Mouse (Mus musculus) heart, postnatal 4 days (tissue): ENCODE data around the gene Cntd1. TPM values are rescaled to one million over a fixed set of nuclear protein-coding genes. Genes with fewer than 3 reads are reported as not detected.

ENCODE experiments used
- DNase-seq: peaks from one replicate; pipeline ENCODE4 v3.0.0; 2021
- total RNA-seq, 2 experiments: library from RNA; stranded (reverse); gene quantifications; 2 replicates each; pipeline ENCODE4 v1.2.3; 2021

Cntd1 gene
- total RNA-seq, 2 experiments from 2014 or later: 0.41 to 0.47 TPM

DNA sequence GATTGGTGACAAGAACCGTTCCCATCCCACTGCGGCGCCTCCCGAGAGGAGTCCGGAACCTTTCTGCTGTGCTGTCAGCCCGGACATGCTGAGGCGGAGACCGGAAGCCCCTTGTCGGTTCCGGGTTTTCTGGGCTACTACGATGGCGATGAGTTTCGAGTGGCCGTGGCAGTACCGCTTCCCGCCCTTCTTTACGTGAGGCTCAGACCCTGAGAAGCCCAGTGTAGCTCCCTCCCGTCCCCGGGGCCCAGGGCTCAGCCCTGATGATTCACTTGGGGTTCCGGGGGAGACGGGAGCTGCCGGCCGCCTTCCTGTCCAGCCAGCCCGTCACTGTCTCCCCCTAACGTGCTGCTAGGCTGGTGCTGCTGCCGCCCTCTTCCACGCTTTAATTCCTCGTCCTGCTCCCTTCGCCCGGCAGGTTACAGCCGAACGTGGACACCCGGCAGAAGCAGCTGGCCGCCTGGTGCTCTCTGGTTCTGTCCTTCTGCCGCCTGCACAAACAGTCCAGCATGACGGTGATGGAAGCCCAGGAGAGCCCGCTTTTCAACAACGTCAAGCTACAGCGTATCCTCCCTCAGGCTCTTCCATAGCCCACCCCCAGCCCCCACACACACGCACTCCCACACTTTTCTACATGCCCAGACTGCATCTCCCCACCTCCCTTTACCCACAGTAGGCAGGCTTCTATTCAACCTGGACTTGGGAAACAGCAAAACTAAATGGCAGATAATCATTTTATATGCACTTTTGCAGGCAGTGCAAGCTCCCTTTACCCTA lies 25.0 kb upstream of the Cntd1 start, which contains the start of gene Vps25:
Gene Vps25 (plus strand): TSS at position 95 of the 777 bp plus-strand sequence.
- peak; percentile 88 for DNase-seq

DNA sequence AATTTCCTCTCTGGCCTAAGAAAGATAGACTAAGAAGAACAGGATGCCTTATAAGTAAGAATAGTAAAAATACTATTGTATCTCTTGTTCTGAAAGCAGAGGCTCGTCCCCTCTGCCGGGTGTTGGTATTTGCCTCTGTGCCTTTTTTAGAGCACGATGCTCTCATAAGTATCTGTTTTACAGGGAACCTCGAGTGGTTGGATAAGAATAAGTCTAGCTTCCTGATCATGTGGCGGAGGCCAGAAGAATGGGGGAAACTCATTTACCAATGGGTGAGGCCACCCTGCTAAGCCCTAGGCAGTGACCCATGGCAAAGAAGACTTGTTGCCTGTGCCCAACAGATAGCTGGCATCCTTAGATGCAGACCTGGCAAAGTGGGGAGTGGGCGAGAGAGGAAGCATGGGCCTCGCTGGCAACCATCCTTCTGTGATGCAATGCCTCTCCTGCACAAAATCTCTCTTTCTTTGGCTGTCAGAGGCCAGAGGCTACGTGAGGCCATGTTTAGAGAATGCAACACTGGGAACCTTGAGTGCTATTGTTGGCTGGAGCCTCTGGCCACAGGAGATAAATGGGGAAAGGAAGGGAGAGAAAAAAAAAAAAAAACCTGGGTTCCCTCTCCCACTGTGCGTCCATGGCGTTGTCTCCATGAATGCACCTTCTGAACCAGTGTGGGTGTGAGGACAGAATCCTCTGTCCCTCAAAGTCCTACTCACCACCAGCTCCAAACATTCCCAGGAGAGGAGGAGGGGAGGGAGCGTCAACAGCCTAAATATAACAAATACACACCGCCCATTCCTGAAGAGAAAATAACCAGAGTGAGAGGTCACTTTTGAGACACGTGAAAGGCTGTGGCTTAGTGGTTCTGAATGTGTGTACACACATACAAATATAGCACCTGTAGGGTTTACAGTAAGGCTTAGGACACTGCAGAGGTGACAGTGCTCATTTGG lies 22.7 kb upstream of the Cntd1 start:
- peak; percentile 39 for DNase-seq

GRCm38 (mm10) chr11:101259261-101259712 lies 19.5 kb upstream of the Cntd1 start:
- DNase-seq: peak; percentile 70

DNA sequence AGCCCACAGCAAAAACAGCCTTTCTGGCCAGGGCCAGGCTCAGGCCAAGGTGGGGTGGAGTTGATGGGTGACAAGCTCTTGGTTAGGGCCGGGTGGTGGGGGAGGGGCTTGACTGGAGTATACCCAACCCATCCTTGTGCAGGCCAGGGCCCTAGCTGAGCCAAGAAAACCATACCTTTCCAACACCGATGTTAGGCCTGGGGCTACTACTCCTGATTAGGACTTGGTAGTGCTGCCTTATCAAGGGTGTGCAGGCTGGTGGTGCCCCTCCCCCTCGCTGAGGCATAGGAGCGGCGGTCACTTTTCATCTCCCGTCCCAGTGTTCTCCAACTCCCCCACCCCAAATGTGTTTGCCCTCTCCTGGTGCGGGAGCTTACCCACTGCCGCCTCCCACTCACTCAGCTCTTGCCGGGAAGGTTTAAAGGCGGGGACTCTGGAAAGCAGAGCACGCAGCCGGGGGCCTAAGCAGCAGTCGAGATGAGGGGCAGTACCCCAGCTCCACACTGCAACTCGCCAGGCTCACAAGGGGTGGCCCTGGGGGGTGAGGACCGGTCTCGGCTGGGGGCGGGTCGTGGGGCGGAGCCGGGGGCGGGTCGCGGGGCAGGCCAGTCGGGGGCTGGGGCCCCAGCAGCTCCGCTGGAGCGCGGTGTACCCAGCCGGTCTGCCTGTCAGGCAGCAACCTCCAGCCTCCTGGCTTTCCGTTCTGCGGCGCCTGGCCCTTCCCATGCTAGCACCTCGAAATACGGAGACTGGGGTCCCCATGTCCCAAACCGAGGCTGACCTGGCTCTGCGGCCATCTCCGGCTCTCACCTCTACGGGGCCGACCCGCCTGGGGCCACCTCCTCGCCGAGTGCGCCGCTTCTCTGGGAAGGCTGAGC lies 18.6 kb upstream of the Cntd1 start, which contains the start of gene Wnk4:
Gene Wnk4 (plus strand): TSS at position 620 of the 878 bp plus-strand sequence.
- DNase-seq: peak; percentile 75

GRCm38 (mm10) chr11:101260826-101261380 lies 17.9 kb upstream of the Cntd1 start:
- no peak for DNase-seq

GRCm38 (mm10) chr11:101262272-101262967 lies 16.4 kb upstream of the Cntd1 start:
- no peak for DNase-seq

GRCm38 (mm10) chr11:101263138-101263988 lies 15.4 kb upstream of the Cntd1 start:
- no peak for DNase-seq

GRCm38 (mm10) chr11:101263989-101264280 lies 14.9 kb upstream of the Cntd1 start:
- DNase-seq: no peak

DNA sequence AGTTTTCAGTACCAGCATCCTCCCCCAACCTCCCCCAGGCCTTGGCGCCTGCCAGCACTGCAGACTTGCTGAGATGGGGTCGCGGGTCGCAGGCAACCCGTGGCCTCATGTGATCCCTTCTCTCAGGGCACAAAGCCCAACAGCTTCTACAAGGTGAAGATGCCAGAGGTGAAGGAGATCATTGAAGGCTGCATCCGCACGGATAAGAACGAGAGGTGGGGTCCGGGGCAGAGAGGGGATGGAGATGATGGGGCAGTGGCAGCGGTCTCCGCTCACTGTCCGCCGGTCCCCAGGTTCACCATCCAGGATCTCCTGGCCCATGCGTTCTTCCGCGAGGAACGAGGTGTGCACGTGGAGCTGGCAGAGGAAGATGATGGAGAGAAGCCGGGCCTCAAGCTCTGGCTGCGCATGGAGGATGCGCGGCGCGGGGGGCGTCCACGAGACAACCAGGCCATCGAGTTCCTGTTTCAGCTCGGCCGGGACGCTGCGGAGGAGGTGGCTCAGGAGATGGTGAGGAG lies 13.8 kb upstream of the Cntd1 start:
- no peak for DNase-seq

DNA sequence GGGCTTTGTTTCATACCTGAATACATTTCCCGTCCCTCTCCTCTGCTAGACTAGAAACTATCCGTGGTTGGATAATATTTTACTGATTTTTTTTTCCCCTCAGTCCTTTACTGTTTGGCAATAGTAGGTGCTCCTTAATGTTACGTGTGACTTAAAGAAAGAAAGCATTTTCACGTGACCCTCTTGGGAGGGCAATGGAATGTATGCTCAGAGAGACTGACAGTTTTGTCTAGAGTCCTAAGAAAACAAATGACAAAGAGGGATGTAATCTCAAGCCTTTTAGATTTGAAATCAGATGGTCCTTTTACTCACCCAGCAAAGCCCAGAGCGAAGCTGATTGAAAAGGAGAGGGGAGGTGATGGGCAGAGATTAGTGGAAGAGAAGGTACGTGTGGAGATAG lies 12.9 kb upstream of the Cntd1 start:
- no peak for DNase-seq

GRCm38 (mm10) chr11:101269577-101270116 lies 9.2 kb upstream of the Cntd1 start:
- no peak for DNase-seq

GRCm38 (mm10) chr11:101272446-101272845 lies 6.4 kb upstream of the Cntd1 start:
- no peak for DNase-seq

DNA sequence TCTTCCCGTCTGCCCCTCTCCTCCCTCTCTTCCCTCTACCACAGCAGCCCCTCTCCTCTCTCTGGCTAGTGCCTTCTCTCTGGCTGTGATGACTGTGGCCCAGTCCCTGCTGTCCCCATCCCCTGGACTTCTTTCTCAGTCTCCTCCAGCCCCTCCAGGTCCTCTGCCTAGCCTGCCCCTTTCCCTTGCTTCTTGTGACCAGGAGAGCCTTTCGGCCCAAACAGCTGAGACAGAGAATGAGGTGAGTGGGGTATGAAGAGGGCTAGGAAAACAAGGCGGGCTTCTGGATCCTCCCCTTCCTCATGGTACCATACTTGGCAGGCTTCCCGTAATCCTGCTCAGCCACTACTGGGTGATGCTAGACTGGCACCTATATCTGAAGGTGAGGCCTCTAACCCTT lies 3.5 kb upstream of the Cntd1 start:
- no peak for DNase-seq

DNA sequence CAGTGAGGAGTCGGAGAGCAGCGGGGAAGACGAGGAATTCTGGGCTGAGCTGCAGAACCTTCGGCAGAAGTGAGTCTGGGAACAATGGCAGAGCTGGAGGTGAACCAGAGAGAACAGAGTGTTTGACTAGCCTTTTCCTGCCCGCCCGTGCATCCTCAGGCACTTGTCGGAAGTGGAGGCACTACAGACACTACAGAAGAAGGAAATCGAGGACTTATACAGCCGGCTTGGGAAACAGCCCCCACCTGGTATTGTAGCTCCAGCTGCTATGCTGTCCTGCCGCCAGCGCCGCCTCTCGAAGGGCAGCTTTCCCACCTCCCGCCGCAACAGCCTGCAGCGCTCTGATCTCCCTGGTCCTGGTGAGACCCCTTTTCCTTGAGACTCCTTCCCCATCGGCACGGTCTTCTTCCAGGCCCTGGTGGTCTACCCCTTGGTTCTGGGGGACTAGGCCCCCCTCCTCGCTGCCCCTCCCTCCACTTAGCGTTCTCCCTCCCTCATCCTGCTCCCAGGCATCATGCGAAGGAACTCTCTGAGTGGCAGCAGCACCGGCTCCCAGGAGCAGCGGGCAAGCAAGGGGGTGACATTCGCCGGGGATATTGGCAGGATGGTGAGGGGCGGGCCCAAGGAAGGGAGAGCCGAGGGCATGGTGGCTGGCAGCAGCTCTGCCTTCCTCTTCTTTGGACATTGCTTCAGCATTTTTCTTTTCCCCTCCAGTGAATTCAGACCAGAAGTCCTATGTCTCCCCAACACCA lies 2.3 kb upstream of the Cntd1 start:
- DNase-seq: no peak

DNA sequence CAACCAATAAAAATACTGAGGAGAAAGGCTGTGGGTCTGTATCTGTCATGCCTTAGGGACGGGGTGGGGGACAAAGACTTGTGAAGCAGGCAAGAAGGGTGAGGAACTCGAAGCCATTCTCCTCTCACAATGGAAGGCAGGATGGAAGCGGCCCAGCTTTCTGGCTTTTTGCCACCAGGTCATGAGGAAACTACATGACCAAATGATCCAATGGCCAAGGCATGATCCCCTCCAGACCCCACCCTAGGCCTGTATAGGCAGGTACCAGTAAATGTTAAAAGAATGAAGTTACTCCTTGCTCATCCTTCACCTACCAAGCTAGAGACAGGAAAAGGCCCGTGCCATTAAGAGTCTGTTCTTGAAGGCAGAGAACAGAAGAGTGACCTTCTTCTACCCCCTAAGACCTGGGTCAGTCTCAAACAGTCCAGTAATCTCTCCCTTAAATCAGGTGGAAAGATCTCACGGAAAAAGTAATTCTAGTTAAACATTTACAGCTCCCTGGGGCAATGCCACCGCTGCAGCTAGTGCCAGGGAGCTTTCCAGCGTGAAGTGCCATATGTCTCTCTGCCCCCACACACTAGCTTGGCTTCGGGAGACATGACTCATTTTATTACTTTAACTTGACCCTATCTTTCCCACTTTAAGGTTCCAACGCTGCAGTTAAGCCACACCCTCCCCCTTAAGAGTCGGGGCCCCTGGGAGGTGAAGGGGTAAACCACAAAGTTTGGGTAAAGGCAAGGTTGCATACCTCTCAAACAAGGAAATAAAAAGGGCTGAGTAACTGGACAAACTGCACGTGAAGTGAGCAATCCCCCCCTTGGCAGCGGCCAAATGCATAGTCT lies 1.2 kb upstream of the Cntd1 start:
- peak; percentile 23 for DNase-seq

GRCm38 (mm10) chr11:101279193-101279569 lies 369 bp downstream of the Cntd1 start:
- DNase-seq: no peak

DNA sequence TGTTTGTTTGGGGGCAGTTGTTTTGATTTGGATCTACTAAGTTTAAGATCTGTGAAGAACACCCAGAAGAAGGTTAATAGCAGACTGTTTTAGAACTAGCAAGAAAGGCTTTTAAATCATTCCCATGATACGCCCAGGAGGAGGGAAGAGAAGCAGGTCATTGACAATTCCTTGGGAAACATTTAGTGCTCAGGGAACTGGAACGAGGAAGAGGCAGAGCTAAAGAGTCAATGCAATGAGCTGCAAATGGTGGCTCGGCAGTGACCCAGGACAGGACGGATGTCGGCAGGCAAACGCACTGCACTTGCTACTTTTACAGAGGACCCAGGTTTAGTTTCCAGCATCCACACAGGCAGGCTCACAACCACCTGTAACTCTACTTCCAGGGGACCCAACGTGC lies 2.0 kb downstream of the Cntd1 start:
- DNase-seq: no peak

DNA sequence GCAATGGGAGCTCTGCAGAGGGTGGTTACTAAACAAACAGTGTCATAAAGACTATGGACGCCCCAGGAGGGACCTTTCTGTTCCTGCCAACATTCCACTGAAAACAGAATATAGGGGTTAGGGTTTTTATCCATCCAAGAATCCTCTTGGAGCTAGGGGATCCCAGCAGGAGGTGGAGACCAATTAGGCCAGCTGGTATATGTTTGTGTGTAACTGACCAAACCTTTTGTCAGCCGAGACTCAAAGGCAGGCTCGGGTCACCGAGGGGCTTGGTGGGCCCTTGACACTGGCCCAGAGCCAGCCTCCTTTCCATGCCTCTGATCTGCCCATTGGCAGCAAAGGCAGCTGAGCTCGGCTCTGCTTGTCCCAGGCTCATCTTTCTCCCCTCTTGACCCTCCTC lies 4.1 kb downstream of the Cntd1 start:
- DNase-seq: no peak
